Mouse (Mus musculus) cerebellum, adult 8-10 months (tissue): ENCODE data around the gene Ranbp17.
"Not testable (repeated sequence)": the region's sequence is repeated elsewhere in the genome, so short reads cannot be mapped to it uniquely, and the experiment has no call there.

Source experiments
- DNase-seq: peaks from one replicate; pipeline ENCODE4 v3.0.0; 2022

Gene Ranbp17

DNA sequence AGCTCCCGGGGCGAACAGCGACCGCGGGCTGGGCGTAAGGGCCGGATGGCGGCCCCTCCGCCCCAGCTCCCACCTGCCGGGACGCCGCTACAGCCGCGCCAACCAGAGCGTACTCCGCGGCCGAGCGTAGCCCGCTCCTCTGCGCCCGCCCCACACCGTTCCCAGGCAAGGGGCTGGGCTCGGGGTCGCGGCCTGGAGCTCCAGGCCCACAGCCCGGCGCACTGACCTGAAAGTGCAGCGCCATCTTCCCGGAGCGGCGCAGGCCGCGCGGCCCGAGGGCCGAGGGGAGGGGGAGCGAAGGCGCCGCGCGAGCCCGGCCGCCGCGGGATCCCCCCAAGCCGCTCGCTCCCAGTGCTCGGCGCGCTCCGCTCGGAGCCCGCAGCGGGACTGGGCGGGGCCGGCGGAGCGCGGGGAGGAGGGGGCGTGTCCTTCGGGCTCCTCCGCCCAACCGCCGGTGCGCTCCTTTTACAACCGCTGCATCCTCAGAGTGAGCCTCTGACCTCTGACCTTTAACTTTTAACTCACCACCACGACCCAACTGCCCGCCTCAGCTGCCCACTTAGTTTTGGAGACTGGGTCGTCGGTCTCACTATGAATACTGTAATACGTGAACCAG lies at the start of gene Ranbp17:
TSS of gene Ranbp17 (minus strand) at position 371 of the 616 bp plus-strand sequence.
- peak; percentile 51 for DNase-seq

DNA sequence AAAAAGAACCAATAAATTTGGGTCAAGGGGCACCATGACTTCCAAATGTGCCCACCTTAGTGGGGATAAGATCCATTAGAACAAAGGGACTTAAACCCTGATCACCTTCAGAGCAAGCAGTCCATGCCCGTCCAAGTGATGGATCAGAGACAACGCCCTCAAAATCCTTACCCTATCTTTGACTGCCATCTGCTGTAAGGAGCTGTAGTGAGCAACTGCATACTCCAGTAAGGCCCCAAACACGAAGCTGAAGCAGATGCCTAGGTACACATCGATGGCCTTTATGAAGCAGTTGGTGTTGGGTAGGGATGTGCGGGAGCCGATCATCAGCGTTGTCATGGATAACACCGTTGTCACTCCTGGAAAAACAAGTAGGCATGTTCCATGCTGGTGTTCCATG lies 40.6 kb upstream of the Ranbp17 start:
- peak; percentile 36 for DNase-seq

DNA sequence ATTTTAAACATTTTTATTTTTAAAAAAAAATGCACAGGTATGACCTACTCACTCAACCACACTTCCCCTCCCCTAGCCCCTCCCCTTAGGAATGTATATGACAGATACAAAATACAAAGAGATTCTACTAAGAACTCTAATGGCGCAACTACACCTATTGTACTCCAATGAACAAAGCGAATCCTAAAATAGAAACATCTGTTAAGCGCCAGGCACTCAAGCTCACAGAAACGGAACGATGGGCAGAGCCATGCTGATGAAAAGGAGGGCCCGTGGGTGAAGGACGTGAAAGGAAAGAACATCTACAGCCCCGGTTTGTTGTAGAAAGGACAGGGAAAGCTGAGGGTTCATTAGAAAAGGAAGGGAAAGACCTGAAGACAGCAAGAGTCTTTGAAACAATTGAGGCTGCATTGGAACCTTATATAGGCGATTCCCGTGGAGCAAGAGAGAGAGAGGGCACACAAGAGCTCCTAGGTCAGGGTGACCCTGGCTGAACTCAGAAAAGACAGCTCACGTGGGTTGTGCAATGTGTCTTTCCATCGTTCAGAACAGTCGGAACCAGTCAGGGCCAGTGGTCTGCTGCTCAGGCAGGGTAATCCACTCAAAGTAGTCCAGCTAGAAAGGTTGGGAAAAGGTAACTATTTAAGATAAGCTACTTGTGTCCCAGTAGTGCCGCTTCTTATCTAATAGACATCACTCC lies 37.5 kb upstream of the Ranbp17 start:
- DNase-seq, result no peak

DNA sequence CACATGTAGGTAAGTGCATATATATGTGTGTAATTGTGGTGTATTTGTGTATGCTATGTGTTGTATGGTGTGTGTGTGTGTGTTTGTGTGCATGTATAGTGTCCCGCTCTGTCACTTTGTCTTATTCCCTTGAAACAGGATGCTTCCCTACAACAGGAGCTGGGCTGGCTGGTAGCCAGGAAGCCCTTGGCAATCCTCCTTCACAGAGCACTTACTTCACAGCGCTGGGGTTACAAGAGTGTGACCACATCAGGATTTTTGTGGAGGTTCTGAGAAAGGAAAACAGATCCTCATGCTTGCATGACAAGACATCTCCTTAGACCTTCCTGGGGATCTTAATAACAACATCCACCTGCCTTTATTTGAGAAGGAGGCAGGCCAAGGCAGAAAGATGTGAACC lies 33.8 kb upstream of the Ranbp17 start:
- no peak for DNase-seq

DNA sequence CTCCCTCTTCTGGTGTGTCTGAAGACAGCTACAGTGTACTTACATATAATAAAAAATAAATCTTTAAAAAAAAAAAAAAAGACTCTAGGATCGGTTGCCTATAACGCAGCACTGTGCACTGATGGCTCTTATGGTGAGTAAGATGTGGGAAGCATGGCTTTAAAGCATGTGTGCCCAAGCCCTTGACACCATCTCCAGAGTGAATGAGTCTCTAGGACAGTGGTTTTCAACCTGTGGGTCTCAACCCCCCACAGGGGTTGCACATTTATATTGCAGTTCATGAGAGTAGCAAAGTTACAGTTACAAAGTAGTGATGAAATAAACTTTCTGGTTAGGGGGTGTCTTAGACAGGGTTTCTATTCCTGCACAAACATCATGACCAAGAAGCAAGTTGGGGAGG lies 31.4 kb upstream of the Ranbp17 start:
- no peak for DNase-seq

DNA sequence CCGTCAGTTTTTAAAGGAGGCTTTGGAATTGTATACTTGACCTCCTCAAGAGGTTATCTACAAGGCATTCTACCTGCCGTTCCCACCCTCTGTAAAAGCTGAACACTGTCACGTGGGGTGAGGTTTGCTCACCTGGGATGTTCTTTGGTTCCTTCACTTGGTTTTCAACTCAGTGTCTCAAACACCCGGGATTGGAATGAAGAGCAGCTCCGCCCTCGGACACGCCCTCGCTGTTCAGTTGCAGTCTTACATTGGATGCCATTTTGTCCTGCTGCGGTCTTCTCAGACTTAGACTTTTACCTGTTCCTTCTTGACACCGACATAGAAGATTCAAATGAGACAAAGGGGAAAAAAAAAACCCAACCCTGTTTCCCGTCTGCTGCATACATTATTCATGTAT lies 30.6 kb upstream of the Ranbp17 start:
- no peak for DNase-seq

DNA sequence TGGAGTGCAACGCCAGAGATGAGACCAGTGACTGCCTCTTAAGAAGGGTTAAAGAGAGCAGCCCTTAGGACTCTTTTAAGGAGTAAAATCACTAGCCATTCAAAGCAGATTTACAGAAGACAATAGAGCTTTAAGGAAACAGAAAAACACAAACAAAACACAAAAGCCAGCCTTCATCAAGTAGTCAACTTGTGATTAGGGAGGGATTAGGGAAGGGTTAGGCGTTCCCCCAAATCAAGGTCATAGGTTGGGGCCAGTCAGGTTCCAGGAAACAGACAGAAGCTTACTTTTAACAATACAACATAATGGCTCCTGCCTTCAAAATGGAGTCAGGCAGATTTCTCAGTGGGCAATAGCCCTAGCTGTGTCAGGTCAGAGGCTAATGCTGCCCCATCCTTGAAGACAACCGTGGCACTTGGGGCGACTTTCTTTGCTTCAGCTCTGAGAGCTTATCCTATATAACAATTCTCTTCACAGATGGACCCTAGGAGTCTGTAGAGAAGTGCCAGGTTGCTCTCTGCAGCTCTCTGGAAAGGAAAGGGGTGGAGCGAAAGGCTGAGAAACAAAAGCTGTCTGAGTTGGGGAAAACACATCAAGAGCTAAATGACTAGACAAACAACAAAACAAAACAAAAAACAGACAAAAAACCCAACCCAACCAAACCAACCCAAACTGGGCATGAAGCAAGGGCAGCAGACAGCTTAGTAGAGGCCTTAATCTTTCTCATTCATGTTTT lies 24.0 kb upstream of the Ranbp17 start:
- DNase-seq, result no peak

DNA sequence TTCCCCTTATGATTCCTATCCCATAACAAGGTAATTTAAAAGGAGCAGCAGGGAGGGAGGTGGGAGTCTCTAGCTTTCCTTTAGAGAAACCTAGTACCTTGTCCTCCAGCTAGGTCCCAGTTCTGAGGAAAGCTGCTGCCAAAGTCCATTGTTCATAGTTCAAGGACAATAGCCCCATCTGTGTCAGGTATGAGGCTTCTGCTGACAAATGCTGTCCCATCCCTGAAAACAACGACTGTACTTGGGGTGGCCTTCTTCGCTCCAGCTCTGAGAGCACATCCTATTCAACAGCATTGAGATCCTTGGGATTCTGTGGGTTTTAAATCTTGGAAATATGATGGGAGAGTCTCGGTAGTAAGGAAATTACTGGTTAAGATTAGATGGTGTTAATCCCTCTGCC lies 23.1 kb upstream of the Ranbp17 start:
- DNase-seq, result no peak

DNA sequence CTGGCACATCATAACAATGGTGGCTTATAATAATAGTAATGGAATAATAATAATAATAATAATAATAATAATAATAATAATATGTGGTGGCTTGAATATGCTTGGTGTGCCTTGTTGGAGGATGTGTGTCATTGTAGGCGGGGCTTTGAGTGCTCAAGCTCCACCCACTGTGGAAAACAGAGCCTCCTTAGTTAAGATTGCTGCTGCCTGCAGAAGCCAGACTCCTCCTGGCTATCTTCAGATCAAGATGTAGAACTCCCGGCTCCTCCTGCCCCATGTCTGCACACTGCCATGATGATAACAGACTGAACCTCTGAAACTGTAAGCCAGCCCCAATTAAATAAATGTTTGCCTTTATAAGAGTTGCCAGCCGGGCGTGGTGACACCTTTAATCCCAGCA lies 21.0 kb upstream of the Ranbp17 start:
- no peak for DNase-seq

DNA sequence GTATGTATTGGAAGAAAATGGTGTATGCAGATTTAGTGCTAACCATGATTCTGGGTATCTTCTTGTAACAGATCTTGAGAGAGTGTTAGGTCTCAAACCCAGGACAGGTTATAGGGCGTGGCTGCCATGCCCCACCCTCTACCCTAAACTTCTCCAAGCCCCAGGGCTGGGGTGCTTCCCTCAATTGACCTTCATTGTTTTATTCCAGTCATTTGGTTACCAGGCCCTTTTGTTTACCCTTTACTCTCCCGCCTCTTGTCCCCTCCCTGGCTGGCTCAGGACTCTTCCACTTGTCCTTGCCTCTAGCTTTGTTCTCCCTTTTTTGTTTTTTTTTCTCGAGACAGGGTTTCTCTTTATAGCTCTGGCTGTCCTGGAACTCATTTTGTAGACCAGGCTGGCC lies 20.0 kb upstream of the Ranbp17 start:
- DNase-seq, result no peak

DNA sequence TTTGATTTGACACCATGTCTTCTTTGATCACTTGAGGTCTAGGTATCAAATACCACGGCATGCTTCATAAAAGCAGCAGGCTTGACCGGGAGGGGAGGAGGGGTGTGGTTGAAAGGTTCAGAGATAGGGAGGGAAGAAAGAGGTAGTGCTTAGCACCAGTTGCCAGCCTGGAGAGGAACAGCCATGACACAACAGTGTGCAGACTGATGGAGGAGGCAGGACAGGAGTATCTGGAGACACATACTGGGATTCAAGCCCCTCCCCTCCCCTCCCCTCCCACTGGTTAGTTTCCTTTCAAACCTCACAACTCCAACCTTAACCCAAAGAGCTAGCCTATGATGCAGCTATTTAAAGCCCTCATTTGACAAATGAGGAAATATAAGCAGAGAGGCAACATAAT lies 16.0 kb upstream of the Ranbp17 start:
- DNase-seq, result no peak

DNA sequence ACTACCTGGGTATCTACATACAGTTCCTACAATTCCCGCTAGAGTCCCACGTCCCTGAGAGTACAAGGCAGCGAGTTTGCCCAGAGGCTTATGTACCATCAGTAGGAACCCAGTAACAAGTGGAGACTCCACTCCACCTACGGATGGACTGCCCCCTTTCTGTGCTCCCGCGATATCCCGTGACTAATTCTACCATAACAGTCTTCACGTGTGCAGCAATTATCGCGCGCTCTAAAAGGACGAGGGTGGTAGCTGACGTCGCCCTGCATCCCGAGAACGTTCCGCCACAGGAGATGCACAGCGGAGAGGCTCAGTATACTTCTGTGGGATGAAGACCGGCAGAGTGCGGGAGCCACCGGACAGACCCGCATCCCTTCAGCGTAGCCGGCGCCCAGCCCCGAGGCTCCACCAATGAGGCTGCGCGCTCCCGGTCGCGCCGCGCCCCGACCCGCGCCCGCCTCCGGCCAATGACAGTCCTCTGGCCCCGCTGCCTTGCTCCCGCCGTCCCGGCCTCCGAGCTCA lies 631 bp downstream of the Ranbp17 start:
- peak; percentile 73 for DNase-seq

DNA sequence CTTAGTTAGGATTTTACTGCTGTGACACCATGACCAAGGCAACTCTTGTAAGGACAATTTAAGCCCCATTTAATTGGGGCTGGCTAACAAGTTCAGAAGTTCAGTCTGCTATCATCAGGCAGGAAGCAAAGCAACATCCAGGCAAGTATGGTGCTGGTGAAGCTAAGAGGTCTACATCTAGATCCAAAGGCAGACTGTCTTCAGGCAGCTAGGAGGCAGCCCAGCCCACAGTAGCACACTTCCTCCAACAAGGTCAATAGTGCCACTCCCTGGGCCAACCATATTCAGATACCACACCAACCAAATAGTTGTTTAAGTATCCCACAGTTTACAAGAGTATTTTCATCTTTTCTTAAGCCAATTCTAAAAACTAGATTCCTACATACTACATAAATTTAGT lies 4.1 kb downstream of the Ranbp17 start:
- DNase-seq, result no peak

DNA sequence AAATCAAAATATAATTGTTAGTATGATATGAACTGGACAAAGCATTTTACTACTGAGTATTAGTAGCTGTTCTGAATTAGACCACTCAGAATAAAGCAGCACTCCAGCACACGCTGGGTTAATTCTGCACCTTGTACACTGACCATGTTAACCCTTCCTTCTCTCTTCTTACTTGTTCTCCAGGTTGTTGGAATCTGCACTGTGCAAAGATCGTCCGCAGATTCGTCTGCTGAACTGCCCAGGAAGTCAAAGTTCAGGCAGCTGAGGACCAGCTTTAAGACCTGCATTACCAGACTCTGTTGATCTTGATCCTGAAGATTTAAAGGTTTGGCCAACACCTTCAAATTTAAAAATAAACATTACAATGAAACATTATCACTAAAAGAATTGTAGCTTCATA lies 27.8 kb downstream of the Ranbp17 start:
- DNase-seq, result no peak

DNA sequence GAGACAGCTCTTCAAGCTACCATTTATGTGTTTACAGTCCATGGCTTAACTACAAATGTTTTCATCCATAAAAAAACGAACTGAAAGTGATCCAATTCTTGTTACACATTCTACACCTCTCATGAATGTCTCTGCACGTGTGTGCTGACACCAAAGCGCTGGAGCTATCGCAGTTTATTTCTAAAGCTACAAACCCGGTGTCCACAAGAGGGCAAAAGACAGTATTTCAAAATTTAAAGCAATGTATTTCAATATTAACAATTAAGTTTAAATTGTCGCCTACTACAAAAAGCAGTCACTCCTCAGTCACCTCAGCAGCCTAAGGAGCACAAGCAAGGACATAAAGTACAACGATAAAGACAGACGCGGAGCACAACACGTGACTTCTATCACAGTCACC lies 33.1 kb downstream of the Ranbp17 start:
- no peak for DNase-seq

DNA sequence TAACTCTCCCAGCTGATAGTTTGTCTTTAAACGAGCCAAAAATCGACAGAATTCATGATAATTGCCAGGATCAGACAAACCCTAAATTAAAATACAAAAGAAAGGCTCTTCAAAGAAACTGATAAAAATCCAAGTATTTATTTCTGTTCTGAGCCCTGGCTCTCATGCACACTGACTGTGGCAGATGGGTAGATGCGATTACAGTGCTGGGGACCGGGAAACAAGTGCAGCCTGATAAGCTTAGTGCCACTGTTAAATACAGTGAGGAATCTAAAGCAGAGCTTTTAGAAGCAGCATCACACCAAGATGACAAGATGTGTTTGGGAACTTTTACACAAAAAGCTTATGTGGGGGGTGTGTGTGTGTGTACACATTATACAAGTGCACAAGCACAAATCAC lies 34.3 kb downstream of the Ranbp17 start:
- DNase-seq, result no peak

DNA sequence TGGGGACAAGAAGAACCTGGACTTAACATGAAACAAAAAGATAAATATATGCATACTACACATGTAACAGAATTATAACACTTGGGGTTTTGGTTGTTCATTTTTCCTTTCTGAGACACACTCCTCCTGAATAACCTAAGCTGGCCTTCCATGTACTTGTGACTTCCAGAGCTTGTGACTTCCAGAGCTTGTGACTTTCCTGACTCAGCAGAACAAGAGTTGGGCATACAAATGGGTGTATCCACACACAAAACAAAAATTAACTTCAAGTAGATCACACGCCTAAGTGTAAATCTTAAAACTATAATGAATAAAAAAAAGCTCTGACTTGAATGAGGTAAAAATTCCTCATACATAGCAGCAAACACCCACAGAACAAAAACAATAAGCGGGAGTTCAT lies 36.9 kb downstream of the Ranbp17 start:
- no peak for DNase-seq

DNA sequence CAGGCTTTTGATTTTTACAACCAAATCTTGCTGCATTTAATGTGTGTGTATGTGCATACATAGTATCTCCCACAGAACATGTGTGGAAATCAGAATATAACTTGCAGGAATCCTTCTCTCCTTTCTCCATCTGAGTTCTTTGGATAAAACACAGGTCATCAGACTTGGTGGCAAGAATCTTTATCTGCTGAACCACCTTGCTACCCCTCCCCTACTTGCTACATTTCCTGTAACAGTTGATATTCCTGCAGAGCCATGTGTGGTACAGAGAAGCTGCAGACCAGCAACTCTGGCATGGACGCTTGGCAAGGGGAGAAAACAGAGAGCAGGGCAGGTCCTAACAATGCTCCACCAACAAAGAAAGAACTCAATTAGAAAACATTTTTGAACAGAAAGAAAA lies 52.4 kb downstream of the Ranbp17 start:
- no peak for DNase-seq

DNA sequence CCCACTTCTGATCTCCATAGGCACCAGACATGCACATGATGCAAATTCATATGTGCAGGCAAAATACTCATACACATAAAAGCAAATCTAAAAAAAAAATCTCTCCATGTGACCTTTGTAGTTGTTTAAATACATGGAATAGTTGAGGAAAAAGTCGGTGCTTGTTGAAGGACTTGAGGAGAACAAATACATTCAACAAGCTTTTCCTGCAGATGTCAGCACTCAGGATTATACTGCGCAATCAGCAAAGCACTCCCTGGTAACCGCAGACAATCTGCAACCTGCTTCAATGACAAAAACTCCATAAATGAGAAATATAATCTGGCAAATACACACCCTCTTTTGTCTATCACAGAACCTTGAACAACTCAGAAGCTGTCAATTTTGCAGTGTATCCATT lies 59.5 kb downstream of the Ranbp17 start:
- no peak for DNase-seq

DNA sequence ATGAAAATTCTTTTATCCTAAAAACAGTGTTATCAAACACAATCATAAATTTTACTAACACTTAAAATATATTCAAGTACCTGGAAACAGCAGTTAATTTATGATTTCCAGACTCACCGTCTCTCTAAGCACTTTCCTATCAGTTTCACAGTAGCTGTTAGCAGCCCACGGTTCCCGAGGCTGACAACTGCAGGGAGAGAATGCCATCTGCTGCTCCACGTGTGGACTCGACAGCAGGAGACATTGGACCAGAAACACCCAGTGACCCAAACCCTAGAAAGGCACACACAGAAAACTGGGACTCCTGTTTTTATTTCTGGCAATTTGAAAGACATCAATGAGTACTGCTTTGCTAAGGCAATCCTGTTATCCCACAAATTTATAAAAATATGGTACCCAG lies 79.7 kb downstream of the Ranbp17 start:
- peak; percentile 31 for DNase-seq

DNA sequence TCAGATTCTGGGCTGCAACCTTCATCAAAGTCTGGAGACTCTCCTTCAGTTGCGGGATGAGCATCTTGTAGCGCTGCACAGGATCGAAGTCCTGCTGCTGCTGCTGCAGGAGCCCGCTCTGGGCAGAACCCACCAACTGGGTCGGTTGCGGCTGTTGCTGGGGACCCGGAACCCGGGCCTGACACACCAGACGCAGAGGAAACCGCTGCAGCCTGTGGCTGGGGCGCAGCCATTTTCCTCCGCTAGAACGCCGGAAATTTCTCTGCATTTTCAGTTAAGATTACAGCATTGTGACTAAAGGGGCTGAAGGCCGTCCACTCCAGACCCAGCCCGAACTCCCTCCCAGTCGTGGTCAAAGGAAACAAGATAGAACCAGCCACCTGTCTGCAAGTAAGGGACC lies 85.3 kb downstream of the Ranbp17 start:
- not testable (repeated sequence) for DNase-seq

DNA sequence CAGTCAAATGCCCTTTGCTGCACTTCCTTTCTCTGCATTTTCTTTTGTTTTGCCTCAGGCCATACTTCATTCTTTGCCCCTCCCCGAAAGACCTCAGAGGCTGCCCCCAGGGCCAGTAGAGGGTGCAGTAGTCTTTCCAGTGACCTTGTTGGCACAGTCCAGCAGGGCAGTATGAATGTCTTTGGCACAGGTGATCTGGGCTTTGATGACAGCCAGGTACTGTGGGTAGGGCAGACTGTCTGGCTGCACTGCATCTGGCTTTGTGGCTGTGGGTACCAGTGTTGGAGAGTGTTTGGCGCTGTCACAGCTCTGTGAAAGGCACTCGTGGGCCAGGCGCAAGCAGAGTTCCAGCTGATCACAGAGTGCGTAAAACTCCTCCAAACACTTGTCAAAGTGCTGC lies 85.8 kb downstream of the Ranbp17 start:
- not testable (repeated sequence) for DNase-seq

DNA sequence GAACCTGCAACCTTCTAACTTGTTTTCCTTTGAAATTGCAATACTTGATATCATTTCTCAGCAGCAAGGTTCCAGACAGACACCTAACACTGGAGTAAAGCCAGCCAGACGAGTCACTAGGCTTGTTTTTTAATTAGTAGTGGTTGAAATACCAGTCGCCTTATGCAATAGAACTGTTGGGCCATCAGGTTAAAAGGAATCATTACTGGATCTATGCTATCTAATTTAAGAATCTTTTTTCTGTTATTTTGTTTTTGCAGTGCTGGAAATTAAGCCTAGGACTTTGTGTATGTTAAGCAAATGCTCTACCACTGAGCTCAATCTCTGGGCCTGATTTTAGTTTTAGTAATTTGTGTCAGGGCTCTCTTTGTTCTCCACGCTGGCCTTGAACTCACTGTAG lies 91.3 kb downstream of the Ranbp17 start:
- DNase-seq, result no peak

DNA sequence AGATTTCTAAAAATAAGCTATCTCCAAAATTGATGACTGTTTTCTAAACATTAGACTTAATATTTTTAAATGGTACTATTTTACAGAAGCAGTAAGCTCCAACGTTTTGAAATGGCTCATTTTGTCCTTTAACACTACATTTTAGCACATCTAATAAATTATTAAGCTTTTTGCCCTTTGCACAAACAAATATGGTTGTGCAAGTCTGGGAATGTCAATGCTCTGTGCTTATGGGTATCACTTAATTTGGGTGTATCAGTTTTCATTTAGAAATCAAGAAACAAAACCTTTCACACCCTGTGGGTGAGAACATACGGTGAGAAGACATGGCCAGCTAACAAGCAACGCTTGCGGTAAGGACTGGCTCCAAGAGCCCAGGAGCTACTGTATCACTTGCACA lies 108.9 kb downstream of the Ranbp17 start:
- DNase-seq, result no peak
